Comparison of ENCODE assay signal across 21 mouse cellular contexts in genomic region chr13:106865547-106865946, GRCm38 (mm10).
DNase-seq lines count a peak whose midpoint lies in the region; ATAC-seq lines count a peak whose summit lies in the region.
"Had no signal": no experiment of that assay in that cellular context is flagged by ENCODE, and none has a peak within 500 bp of the region (broad histone marks: within the 10 kb centered on the region; RNA-seq: fewer than 3 reads in every experiment).

No protein-coding gene starts in this region.

- no peaks in the 10 kb centered on the region for H3K4me1 ChIP-seq in heart, embryonic 10.5 days
- H3K4me1 ChIP-seq in forebrain, embryonic 16.5 days (replicated peaks; ENCODE audit: control insufficient read depth, insufficient read depth, low read length): no peaks in the 10 kb centered on the region
- H3K4me1 ChIP-seq in hindbrain, embryonic 12.5 days: no peaks in the 10 kb centered on the region
- H3K4me1 ChIP-seq: embryonic facial prominence, embryonic 15.5 days; forebrain, embryonic 13.5 days; midbrain, embryonic 15.5 days had no signal

- H3K27ac ChIP-seq in heart, embryonic 10.5 days: no peak overlapping the region
- no peak overlapping the region for H3K27ac ChIP-seq in forebrain, embryonic 16.5 days (ENCODE audit: low read length)
- no peak overlapping the region for H3K27ac ChIP-seq in hindbrain, embryonic 12.5 days
- H3K27ac ChIP-seq: embryonic facial prominence, embryonic 15.5 days; forebrain, embryonic 13.5 days; macrophage; midbrain, embryonic 15.5 days had no signal

- H3K9me3 ChIP-seq in heart, embryonic 10.5 days: no peaks in the 10 kb centered on the region
- peaks cover 3% of the 10 kb centered on the region; the same call in 1 of the 2 replicates for H3K9me3 ChIP-seq in forebrain, embryonic 16.5 days (ENCODE audit: control insufficient read depth, low read length)
- H3K9me3 ChIP-seq in hindbrain, embryonic 12.5 days (replicated peaks): no peaks in the 10 kb centered on the region
- H3K9me3 ChIP-seq: embryonic facial prominence, embryonic 15.5 days; forebrain, embryonic 13.5 days; midbrain, embryonic 15.5 days had no signal

- peak; percentile 43 for ATAC-seq in megakaryocyte, adult 5-6 weeks (ENCODE audit: poor library complexity, severe bottlenecking)
- no peak for ATAC-seq in forebrain, embryonic 16.5 days
- no peak for ATAC-seq in hindbrain, embryonic 12.5 days (ENCODE audit: low FRiP score)
- ATAC-seq: forebrain, embryonic 13.5 days; inflammation-experienced regulatory T-cells, adult 6 months; midbrain, embryonic 15.5 days; Patski had no signal

- DNase-seq in heart, embryonic 10.5 days (ENCODE audit: low spot score): peak; percentile 83
- DNase-seq in heart, postnatal 25 days (ENCODE audit: low spot score): no peak
- DNase-seq in MEL-GATA-1-ER (ENCODE audit: extremely low read depth, low read depth) (peak; percentile 68), liver (peak; percentile 57)
- no peak for DNase-seq in right cerebral cortex, postnatal 25 days
- DNase-seq: cerebellum, adult 18-20 months; heart, adult 18-20 months; heart, postnatal 36 days; kidney, postnatal 10 days; layer of hippocampus, adult 9-11 months; lung, embryonic 14.5 days; thymus, adult 2 months had no signal

- peaks cover 42% of the 10 kb centered on the region for H3K36me3 ChIP-seq in heart, embryonic 10.5 days
- peaks cover 13% of the 10 kb centered on the region for H3K36me3 ChIP-seq in forebrain, embryonic 16.5 days (ENCODE audit: control insufficient read depth, insufficient read depth)
- peaks cover 28% of the 10 kb centered on the region for H3K36me3 ChIP-seq in hindbrain, embryonic 12.5 days

- H3K4me3 ChIP-seq in heart, embryonic 10.5 days: no peak overlapping the region
- H3K4me3 ChIP-seq in forebrain, embryonic 16.5 days (replicated peaks; ENCODE audit: low read length): no peak overlapping the region
- no peak overlapping the region for H3K4me3 ChIP-seq in hindbrain, embryonic 12.5 days
- H3K4me3 ChIP-seq: embryonic facial prominence, embryonic 15.5 days; forebrain, embryonic 13.5 days; midbrain, embryonic 15.5 days had no signal

- no peak overlapping the region for H3K9ac ChIP-seq in forebrain, embryonic 16.5 days (replicated peaks; ENCODE audit: low read depth, low read length)
- no peak overlapping the region for H3K9ac ChIP-seq in hindbrain, embryonic 12.5 days
- H3K9ac ChIP-seq: embryonic facial prominence, embryonic 15.5 days; forebrain, embryonic 13.5 days; lung, embryonic 14.5 days; midbrain, embryonic 15.5 days had no signal

- no peaks in the 10 kb centered on the region for H3K27me3 ChIP-seq in heart, embryonic 10.5 days (ENCODE audit: insufficient read depth, poor library complexity, severe bottlenecking)
- H3K27me3 ChIP-seq in forebrain, embryonic 16.5 days (replicated peaks; ENCODE audit: control insufficient read depth, insufficient read depth, low read length): no peaks in the 10 kb centered on the region
- no peaks in the 10 kb centered on the region for H3K27me3 ChIP-seq in hindbrain, embryonic 12.5 days
- H3K27me3 ChIP-seq: embryonic facial prominence, embryonic 15.5 days; forebrain, embryonic 13.5 days; midbrain, embryonic 15.5 days; Patski had no signal

- 35% methylated on average over 2 of the region's 2 CpGs for WGBS in heart, embryonic 10.5 days
- 91% methylated on average over 2 of the region's 2 CpGs for WGBS in forebrain, embryonic 16.5 days
- WGBS in hindbrain, embryonic 12.5 days: 78% methylated on average over 2 of the region's 2 CpGs

- intact Hi-C loops in heart, postnatal 25 days (cut with DNase I): no loop called here

- no peak overlapping the region for H3K4me2 ChIP-seq in forebrain, embryonic 16.5 days (ENCODE audit: low read length)
- H3K4me2 ChIP-seq in hindbrain, embryonic 12.5 days (replicated peaks): no peak overlapping the region
- H3K4me2 ChIP-seq: embryonic facial prominence, embryonic 15.5 days; forebrain, embryonic 13.5 days; lung, embryonic 14.5 days; midbrain, embryonic 15.5 days had no signal

Comparison
In these comparisons a context has a peak if more than half of its experiments do, and no peak if none do; other contexts are left out.
1. DNase-seq: peak in heart, embryonic 10.5 days (single experiment), MEL-GATA-1-ER (single experiment) and liver (single experiment); none in heart, postnatal 25 days (single experiment) and right cerebral cortex, postnatal 25 days (single experiment).